Mouse (Mus musculus): ENCODE results near the gene Mvp. TPM values are rescaled to one million over a fixed set of nuclear protein-coding genes. Genes with fewer than 3 reads are reported as not detected.

The Mvp gene
- polyA plus RNA-seq, 1 experiment from 2014 or later: 3.1 TPM

DNA sequence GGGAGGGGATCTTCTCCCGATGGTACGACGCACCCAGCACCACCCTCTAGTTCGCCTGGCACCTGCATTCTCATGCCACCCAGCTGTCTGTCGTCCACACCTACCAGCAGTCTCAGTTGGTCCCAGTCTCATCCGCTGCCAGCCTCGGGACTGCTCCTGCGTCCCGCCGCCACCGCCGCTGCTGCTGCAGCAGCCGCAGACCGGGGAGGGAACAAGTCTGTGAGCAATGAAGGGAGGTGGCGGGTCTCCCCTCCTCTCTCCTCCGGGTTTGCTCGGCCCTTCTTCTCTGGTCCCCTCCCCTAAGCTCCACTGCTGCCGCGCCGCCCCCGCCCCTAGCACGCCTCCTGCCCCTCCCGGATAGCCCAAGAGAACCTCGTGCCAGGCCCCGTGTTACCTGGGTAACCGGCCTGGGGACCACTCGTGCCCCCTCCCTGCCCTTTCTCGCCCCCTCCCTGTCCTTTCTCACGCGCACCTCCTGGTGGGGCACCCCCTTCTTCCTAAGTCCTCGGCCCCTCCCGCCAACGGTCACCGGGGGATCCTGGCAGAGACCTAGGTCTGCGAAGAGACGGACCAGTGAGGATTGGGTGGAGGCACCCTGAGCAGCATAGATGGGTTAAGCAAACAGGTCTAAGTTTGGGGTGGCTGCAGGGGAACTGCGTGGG lies 6.6 kb upstream of the Mvp start, which contains the start of the genes Gm42742 and Prrt2:
Gene Gm42742, minus strand, starts transcription at position 197 of the 662 bp plus-strand sequence.
Gene Prrt2, minus strand, starts transcription at position 311 of the 662 bp plus-strand sequence.
- peak within 1 kb of the TSS; percentile 84 for H3K4me2 ChIP-seq (ENCODE audit: low read length)
- peak within 1 kb of the TSS; percentile 80 for H3K9ac ChIP-seq (replicated peaks; ENCODE audit: low read length)
- H3K27ac ChIP-seq (replicated peaks; ENCODE audit: low read depth, low read length): peak within 1 kb of the TSS; percentile 80
- no peaks in the 10 kb centered on the region for H3K27me3 ChIP-seq (ENCODE audit: control insufficient read depth, insufficient read depth, low read length)
- peaks cover 31% of the 10 kb centered on the region for H3K36me3 ChIP-seq (ENCODE audit: control insufficient read depth, insufficient read depth, low read length)
- peak; percentile 75 for DNase-seq
- peak; percentile 21; the same call in 1 of the 2 replicates for ATAC-seq (ENCODE audit: low FRiP score, low TSS enrichment)
- peak within 1 kb of the TSS; percentile 45 for H3K4me3 ChIP-seq (replicated peaks; ENCODE audit: low read depth, low read length)
- peaks cover 50% of the 10 kb centered on the region for H3K4me1 ChIP-seq (ENCODE audit: control insufficient read depth, insufficient read depth, low read length)
- under 1% methylated on average over 37 of the region's 37 CpGs for WGBS
- H3K9me3 ChIP-seq (ENCODE audit: control insufficient read depth, low read length): no peaks in the 10 kb centered on the region

- Histone ChIP-seq H3K9ac (replicated peaks; ENCODE audit: low read length) (peak overlapping the region; percentile 80), H3K27me3 (ENCODE audit: control insufficient read depth, insufficient read depth, low read length) (no peaks in the 10 kb centered on the region), H3K9me3 (ENCODE audit: control insufficient read depth, low read length) (no peaks in the 10 kb centered on the region), H3K4me1 (ENCODE audit: control insufficient read depth, insufficient read depth, low read length) (peaks cover 56% of the 10 kb centered on the region), H3K27ac (replicated peaks; ENCODE audit: low read depth, low read length) (peak overlapping the region; percentile 80), H3K4me2 (ENCODE audit: low read length) (peak overlapping the region; percentile 84), H3K36me3 (ENCODE audit: control insufficient read depth, insufficient read depth, low read length) (peaks cover 35% of the 10 kb centered on the region), H3K4me3 (replicated peaks; ENCODE audit: low read depth, low read length) (peak overlapping the region; percentile 45)
- ATAC-seq (ENCODE audit: low FRiP score, low TSS enrichment) (no peak), DNase-seq (no peak)
- WGBS: 25% methylated on average over 5 of the region's 5 CpGs
Measured at GRCm38 (mm10) chr7:127020491-127020890, 6.1 kb upstream of the Mvp start.

DNA sequence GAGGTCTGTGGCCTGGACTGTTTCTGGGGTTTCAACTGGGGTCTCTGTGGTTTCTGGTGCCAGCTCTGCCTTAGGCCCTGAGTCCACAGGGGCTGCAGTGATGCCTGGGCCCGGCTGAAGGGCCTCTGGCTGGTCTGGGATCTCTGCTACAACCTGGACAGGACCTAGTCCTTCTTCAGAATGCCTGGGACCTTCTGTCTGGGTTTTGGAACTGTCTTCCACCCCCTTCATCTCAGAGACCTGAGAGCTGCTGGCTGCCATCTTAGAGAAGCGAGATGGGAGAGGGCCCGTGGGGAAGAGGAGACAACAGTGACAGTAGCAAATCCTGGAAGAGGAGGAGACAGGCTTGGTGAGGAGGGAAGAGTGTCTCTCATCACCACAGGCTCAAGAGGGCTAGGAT lies 5.6 kb upstream of the Mvp start:
- DNase-seq (no peak), ATAC-seq (ENCODE audit: low FRiP score, low TSS enrichment) (no peak)
- peaks cover 58% of the 10 kb centered on the region for H3K4me1 ChIP-seq (ENCODE audit: control insufficient read depth, insufficient read depth, low read length)
- no peaks in the 10 kb centered on the region for H3K27me3 ChIP-seq (ENCODE audit: control insufficient read depth, insufficient read depth, low read length)
- peak overlapping the region; percentile 45 for H3K4me3 ChIP-seq (replicated peaks; ENCODE audit: low read depth, low read length)
- H3K27ac ChIP-seq (replicated peaks; ENCODE audit: low read depth, low read length): peak overlapping the region; percentile 80; the same call in 1 of the 2 replicates
- H3K9ac ChIP-seq (replicated peaks; ENCODE audit: low read length): peak overlapping the region; percentile 80
- WGBS: 42% methylated on average over 3 of the region's 3 CpGs
- H3K9me3 ChIP-seq (ENCODE audit: control insufficient read depth, low read length): no peaks in the 10 kb centered on the region
- peaks cover 39% of the 10 kb centered on the region for H3K36me3 ChIP-seq (ENCODE audit: control insufficient read depth, insufficient read depth, low read length)
- H3K4me2 ChIP-seq (ENCODE audit: low read length): peak overlapping the region; percentile 84

GRCm38 (mm10) chr7:127019306-127019960 lies 5.0 kb upstream of the Mvp start:
- Histone ChIP-seq H3K27ac (replicated peaks; ENCODE audit: low read depth, low read length) (no peak overlapping the region), H3K27me3 (ENCODE audit: control insufficient read depth, insufficient read depth, low read length) (no peaks in the 10 kb centered on the region), H3K4me1 (ENCODE audit: control insufficient read depth, insufficient read depth, low read length) (peaks cover 57% of the 10 kb centered on the region), H3K9ac (replicated peaks; ENCODE audit: low read length) (peak overlapping the region; percentile 80), H3K4me2 (ENCODE audit: low read length) (peak overlapping the region; percentile 84), H3K36me3 (ENCODE audit: control insufficient read depth, insufficient read depth, low read length) (peaks cover 40% of the 10 kb centered on the region), H3K9me3 (ENCODE audit: control insufficient read depth, low read length) (no peaks in the 10 kb centered on the region), H3K4me3 (replicated peaks; ENCODE audit: low read depth, low read length) (peak overlapping the region; percentile 45)
- ATAC-seq (ENCODE audit: low FRiP score, low TSS enrichment) (no peak), DNase-seq (no peak)
- 86% methylated on average over 14 of the region's 14 CpGs for WGBS

DNA sequence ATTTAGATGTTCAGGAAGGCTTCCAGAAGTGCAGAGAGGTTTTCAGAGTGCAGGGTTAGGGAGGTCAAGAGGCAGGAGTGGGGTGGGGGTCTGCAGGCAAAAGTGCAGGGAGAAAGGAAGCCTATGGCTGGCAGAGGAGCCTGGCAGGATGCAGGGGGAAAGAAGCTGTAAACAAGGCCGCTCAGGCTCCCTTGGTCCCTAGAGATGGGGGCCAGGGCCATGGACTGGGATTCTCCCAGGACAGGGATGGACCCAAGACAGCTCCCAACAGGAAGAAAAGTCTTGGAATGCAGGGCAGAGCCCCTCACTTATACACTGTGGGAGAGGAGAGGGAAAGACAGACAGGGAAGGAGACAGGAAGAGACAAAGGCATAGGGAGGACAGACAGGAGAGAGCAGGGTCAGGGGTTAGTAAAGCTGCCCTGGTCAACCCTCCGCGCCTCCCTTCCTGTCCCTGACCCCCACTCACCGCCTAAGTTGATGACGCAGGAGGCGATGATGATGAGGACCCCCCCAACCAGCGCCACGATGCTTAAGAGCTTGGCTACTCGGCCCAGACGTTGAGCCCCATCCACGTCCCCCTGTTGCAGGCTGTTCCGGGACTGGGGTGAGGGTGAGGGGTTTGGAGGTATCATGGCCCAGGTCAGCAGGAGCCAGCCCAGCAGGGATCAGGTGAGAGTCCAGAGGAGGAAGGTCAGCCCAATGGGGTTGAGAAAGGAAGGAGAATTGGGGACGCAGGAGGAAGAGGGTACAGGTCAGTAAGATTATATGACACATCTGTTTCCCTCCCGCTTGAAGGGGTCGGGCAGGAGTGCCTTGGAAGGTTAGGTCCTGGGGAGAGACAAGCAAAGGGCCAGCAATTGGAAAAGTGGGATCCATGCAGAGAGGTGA lies 4.2 kb upstream of the Mvp start:
- 89% methylated on average over 15 of the region's 15 CpGs for WGBS
- H3K4me1 ChIP-seq (ENCODE audit: control insufficient read depth, insufficient read depth, low read length): peaks cover 49% of the 10 kb centered on the region
- no peak overlapping the region for H3K27ac ChIP-seq (replicated peaks; ENCODE audit: low read depth, low read length)
- H3K36me3 ChIP-seq (ENCODE audit: control insufficient read depth, insufficient read depth, low read length): peaks cover 40% of the 10 kb centered on the region
- no peak for DNase-seq
- H3K4me2 ChIP-seq (ENCODE audit: low read length): peak overlapping the region; percentile 84; the same call in 1 of the 2 replicates
- ATAC-seq (ENCODE audit: low FRiP score, low TSS enrichment): no peak
- no peak overlapping the region for H3K4me3 ChIP-seq (replicated peaks; ENCODE audit: low read depth, low read length)
- no peaks in the 10 kb centered on the region for H3K27me3 ChIP-seq (ENCODE audit: control insufficient read depth, insufficient read depth, low read length)
- no peaks in the 10 kb centered on the region for H3K9me3 ChIP-seq (ENCODE audit: control insufficient read depth, low read length)
- H3K9ac ChIP-seq (replicated peaks; ENCODE audit: low read length): peak overlapping the region; percentile 80; the same call in 1 of the 2 replicates

GRCm38 (mm10) chr7:127017950-127018345 lies 3.5 kb upstream of the Mvp start:
- Histone ChIP-seq H3K9ac (replicated peaks; ENCODE audit: low read length) (peak overlapping the region; percentile 80; the same call in 1 of the 2 replicates), H3K4me1 (ENCODE audit: control insufficient read depth, insufficient read depth, low read length) (peaks cover 42% of the 10 kb centered on the region), H3K4me3 (replicated peaks; ENCODE audit: low read depth, low read length) (peak overlapping the region; percentile 5; the same call in 1 of the 2 replicates)

GRCm38 (mm10) chr7:127016971-127017949 lies 2.8 kb upstream of the Mvp start, which contains the start of gene Pagr1a:
Pagr1a (minus strand) TSS chr7:127017352.
- DNase-seq: peak; percentile 100
- peak; percentile 82 for ATAC-seq (ENCODE audit: low FRiP score, low TSS enrichment)
- H3K4me3 ChIP-seq (replicated peaks; ENCODE audit: low read depth, low read length): peak within 1 kb of the TSS; percentile 51
- H3K36me3 ChIP-seq (ENCODE audit: control insufficient read depth, insufficient read depth, low read length): peaks cover 35% of the 10 kb centered on the region
- H3K4me2 ChIP-seq (ENCODE audit: low read length): peak within 1 kb of the TSS; percentile 85
- H3K9me3 ChIP-seq (ENCODE audit: control insufficient read depth, low read length): no peaks in the 10 kb centered on the region
- WGBS: 4% methylated on average over 39 of the region's 39 CpGs
- no peaks in the 10 kb centered on the region for H3K27me3 ChIP-seq (ENCODE audit: control insufficient read depth, insufficient read depth, low read length)
- peak within 1 kb of the TSS; percentile 90 for H3K27ac ChIP-seq (replicated peaks; ENCODE audit: low read depth, low read length)
- H3K4me1 ChIP-seq (ENCODE audit: control insufficient read depth, insufficient read depth, low read length): peaks cover 40% of the 10 kb centered on the region
- H3K9ac ChIP-seq (replicated peaks; ENCODE audit: low read length): peak within 1 kb of the TSS; percentile 80

More at GRCm38 (mm10) chr7:127017950-127018345, 3.5 kb upstream of the Mvp start:
- DNase-seq (no peak), ATAC-seq (ENCODE audit: low FRiP score, low TSS enrichment) (no peak)
- Histone ChIP-seq H3K36me3 (ENCODE audit: control insufficient read depth, insufficient read depth, low read length) (peaks cover 38% of the 10 kb centered on the region), H3K27ac (replicated peaks; ENCODE audit: low read depth, low read length) (peak overlapping the region; percentile 90; the same call in 1 of the 2 replicates), H3K4me2 (ENCODE audit: low read length) (peak overlapping the region; percentile 25; the same call in 1 of the 2 replicates), H3K9me3 (ENCODE audit: control insufficient read depth, low read length) (no peaks in the 10 kb centered on the region), H3K27me3 (ENCODE audit: control insufficient read depth, insufficient read depth, low read length) (no peaks in the 10 kb centered on the region)
- 55% methylated on average over 6 of the region's 6 CpGs for WGBS

Data from midbrain, embryonic 14.5 days (tissue).